39 mouse cellular contexts compared by ENCODE assay signal in genomic region chr7:142159366-142159765, GRCm38 (mm10). TPM values are rescaled to one million over a fixed set of nuclear protein-coding genes. Genes with fewer than 3 reads are reported as not detected.
"Had no signal": no experiment of that assay in that cellular context is flagged by ENCODE, and none has a peak within 500 bp of the region (broad histone marks: within the 10 kb centered on the region; RNA-seq: fewer than 3 reads in every experiment).

No protein-coding gene starts in this region.

- H3K4me1 ChIP-seq: heart, embryonic 13.5 days; heart, embryonic 15.5 days; hindbrain, embryonic 13.5 days; hindbrain, embryonic 15.5 days; kidney, embryonic 15.5 days; limb, embryonic 10.5 days; limb, embryonic 12.5 days; liver, embryonic 13.5 days; liver, embryonic 15.5 days had no signal

- H3K9me3 ChIP-seq: heart, embryonic 13.5 days; heart, embryonic 15.5 days; hindbrain, embryonic 13.5 days; hindbrain, embryonic 15.5 days; kidney, embryonic 15.5 days; limb, embryonic 10.5 days; limb, embryonic 12.5 days; liver, embryonic 13.5 days; liver, embryonic 15.5 days had no signal

- H3K27me3 ChIP-seq: heart, embryonic 15.5 days; hindbrain, embryonic 13.5 days; hindbrain, embryonic 15.5 days; kidney, embryonic 15.5 days; liver, embryonic 13.5 days had no signal

- H3K36me3 ChIP-seq: heart, embryonic 13.5 days; heart, embryonic 15.5 days; hindbrain, embryonic 13.5 days; hindbrain, embryonic 15.5 days; kidney, embryonic 15.5 days; limb, embryonic 10.5 days; limb, embryonic 12.5 days; liver, embryonic 13.5 days; liver, embryonic 15.5 days had no signal

- DNase-seq: gastrocnemius, postnatal 14 days; gastrocnemius, postnatal 36 days; heart, adult 11 months; heart, adult 2 months; heart, postnatal 14 days; heart, postnatal 36 days; kidney, adult 11 months; kidney, adult 2 months; kidney, adult 9 months; kidney, postnatal 10 days; kidney, postnatal 25 days; kidney, postnatal 4 days; liver; liver, embryonic 13.5 days had no signal

- H3K4me3 ChIP-seq: heart, adult 2 months; heart, embryonic 13.5 days; heart, embryonic 15.5 days; hindbrain, embryonic 13.5 days; hindbrain, embryonic 15.5 days; kidney, embryonic 15.5 days; layer of hippocampus, adult 2 months; left cerebral cortex, adult 2 months; limb, embryonic 10.5 days; limb, embryonic 12.5 days; liver, embryonic 13.5 days; liver, embryonic 15.5 days had no signal

- H3K9ac ChIP-seq: heart, embryonic 13.5 days; heart, embryonic 15.5 days; hindbrain, embryonic 13.5 days; hindbrain, embryonic 15.5 days; kidney, embryonic 15.5 days; limb, embryonic 12.5 days; liver, embryonic 13.5 days; liver, embryonic 15.5 days had no signal

- H3K4me2 ChIP-seq: heart, embryonic 11.5 days; heart, embryonic 13.5 days; heart, embryonic 15.5 days; hindbrain, embryonic 13.5 days; hindbrain, embryonic 15.5 days; kidney, embryonic 15.5 days; limb, embryonic 12.5 days; liver, embryonic 11.5 days; liver, embryonic 13.5 days; liver, embryonic 15.5 days had no signal

- H3K27ac ChIP-seq: heart, adult 2 months; heart, embryonic 13.5 days; heart, embryonic 15.5 days; hindbrain, embryonic 13.5 days; hindbrain, embryonic 15.5 days; hindbrain, postnatal 0 days; kidney, embryonic 15.5 days; layer of hippocampus, adult 2 months; left cerebral cortex, adult 2 months; limb, embryonic 10.5 days; limb, embryonic 12.5 days; liver, embryonic 13.5 days; liver, embryonic 15.5 days had no signal

- ATAC-seq: hindbrain, postnatal 0 days; intestine, embryonic 16.5 days had no signal

RNA-seq across cellular contexts. Expression of gene Gm29735, which starts 2.5 kb away (rescaled TPM):
- total RNA-seq: gastrocnemius, adult 18-20 months; gastrocnemius, adult 8-10 months; gastrocnemius, postnatal 14 days; gastrocnemius, postnatal 36 days; heart, adult 2 months; heart, postnatal 14 days; heart, postnatal 36 days; hematopoietic stem cell, adult 5-6 weeks; hindbrain, postnatal 0 days; layer of hippocampus, adult 2 months; layer of hippocampus, postnatal 10 days; layer of hippocampus, postnatal 25 days; left cerebral cortex, adult 2 months; left cerebral cortex, postnatal 14 days; left cerebral cortex, postnatal 36 days had no signal
- polyA plus RNA-seq: gonadal fat pad, adult 2 months; heart, adult 2 months; heart, embryonic 11.5 days; heart, embryonic 13.5 days; heart, embryonic 15.5 days; heart, postnatal 0 days; hindbrain, embryonic 11.5 days; hindbrain, embryonic 13.5 days; hindbrain, embryonic 15.5 days; hindbrain, postnatal 0 days; intestine, embryonic 16.5 days; kidney, adult 2 months; kidney, embryonic 15.5 days; limb, embryonic 10.5 days; limb, embryonic 12.5 days; limb, embryonic 14.5 days; liver, embryonic 11.5 days; liver, embryonic 13.5 days; liver, embryonic 15.5 days had no signal

RNA-seq across cellular contexts. Expression of gene Gm4553, which starts 6.2 kb away (rescaled TPM):
- total RNA-seq: gastrocnemius, adult 18-20 months; gastrocnemius, adult 8-10 months; gastrocnemius, postnatal 14 days; gastrocnemius, postnatal 36 days; heart, adult 2 months; heart, postnatal 14 days; heart, postnatal 36 days; hematopoietic stem cell, adult 5-6 weeks; hindbrain, postnatal 0 days; layer of hippocampus, adult 2 months; layer of hippocampus, postnatal 10 days; layer of hippocampus, postnatal 25 days; left cerebral cortex, adult 2 months; left cerebral cortex, postnatal 14 days; left cerebral cortex, postnatal 36 days had no signal
- polyA plus RNA-seq: gonadal fat pad, adult 2 months; heart, adult 2 months; heart, embryonic 11.5 days; heart, embryonic 13.5 days; heart, embryonic 15.5 days; heart, postnatal 0 days; hindbrain, embryonic 11.5 days; hindbrain, embryonic 13.5 days; hindbrain, postnatal 0 days; intestine, embryonic 16.5 days; kidney, adult 2 months; kidney, embryonic 15.5 days; limb, embryonic 10.5 days; limb, embryonic 12.5 days; limb, embryonic 14.5 days; liver, embryonic 11.5 days; liver, embryonic 13.5 days; liver, embryonic 15.5 days had no signal

RNA-seq across cellular contexts. Expression of gene Gm45337, which starts 15.0 kb away (rescaled TPM):
- total RNA-seq: gastrocnemius, adult 18-20 months; gastrocnemius, adult 8-10 months; gastrocnemius, postnatal 14 days; gastrocnemius, postnatal 36 days; heart, adult 2 months; heart, postnatal 14 days; heart, postnatal 36 days; hematopoietic stem cell, adult 5-6 weeks; hindbrain, postnatal 0 days; layer of hippocampus, adult 2 months; layer of hippocampus, postnatal 10 days; layer of hippocampus, postnatal 25 days; left cerebral cortex, adult 2 months; left cerebral cortex, postnatal 14 days; left cerebral cortex, postnatal 36 days had no signal
- polyA plus RNA-seq: gonadal fat pad, adult 2 months; heart, adult 2 months; heart, embryonic 11.5 days; heart, embryonic 13.5 days; heart, embryonic 15.5 days; heart, postnatal 0 days; hindbrain, embryonic 11.5 days; hindbrain, embryonic 13.5 days; hindbrain, embryonic 15.5 days; hindbrain, postnatal 0 days; intestine, embryonic 16.5 days; kidney, adult 2 months; kidney, embryonic 15.5 days; limb, embryonic 10.5 days; limb, embryonic 12.5 days; limb, embryonic 14.5 days; liver, embryonic 11.5 days; liver, embryonic 13.5 days; liver, embryonic 15.5 days had no signal

RNA-seq across cellular contexts. Expression of gene Krtap5-2, which starts 16.4 kb away (rescaled TPM):
- total RNA-seq: gastrocnemius, adult 18-20 months; gastrocnemius, adult 8-10 months; gastrocnemius, postnatal 14 days; gastrocnemius, postnatal 36 days; heart, adult 2 months; heart, postnatal 14 days; heart, postnatal 36 days; hematopoietic stem cell, adult 5-6 weeks; hindbrain, postnatal 0 days; layer of hippocampus, adult 2 months; layer of hippocampus, postnatal 10 days; layer of hippocampus, postnatal 25 days; left cerebral cortex, adult 2 months; left cerebral cortex, postnatal 14 days; left cerebral cortex, postnatal 36 days had no signal
- polyA plus RNA-seq: gonadal fat pad, adult 2 months; heart, adult 2 months; heart, embryonic 11.5 days; heart, embryonic 13.5 days; heart, embryonic 15.5 days; heart, postnatal 0 days; hindbrain, embryonic 11.5 days; hindbrain, embryonic 13.5 days; hindbrain, embryonic 15.5 days; hindbrain, postnatal 0 days; intestine, embryonic 16.5 days; kidney, adult 2 months; kidney, embryonic 15.5 days; limb, embryonic 10.5 days; limb, embryonic 12.5 days; limb, embryonic 14.5 days; liver, embryonic 11.5 days; liver, embryonic 13.5 days; liver, embryonic 15.5 days had no signal

RNA-seq across cellular contexts. Expression of gene Gm39115, which starts 23.5 kb away (rescaled TPM):
- total RNA-seq: gastrocnemius, adult 18-20 months; gastrocnemius, adult 8-10 months; gastrocnemius, postnatal 14 days; gastrocnemius, postnatal 36 days; heart, adult 2 months; heart, postnatal 14 days; heart, postnatal 36 days; hematopoietic stem cell, adult 5-6 weeks; hindbrain, postnatal 0 days; layer of hippocampus, adult 2 months; layer of hippocampus, postnatal 10 days; layer of hippocampus, postnatal 25 days; left cerebral cortex, adult 2 months; left cerebral cortex, postnatal 14 days; left cerebral cortex, postnatal 36 days had no signal
- polyA plus RNA-seq: gonadal fat pad, adult 2 months; heart, adult 2 months; heart, embryonic 11.5 days; heart, embryonic 13.5 days; heart, embryonic 15.5 days; heart, postnatal 0 days; hindbrain, embryonic 11.5 days; hindbrain, embryonic 13.5 days; hindbrain, embryonic 15.5 days; hindbrain, postnatal 0 days; intestine, embryonic 16.5 days; kidney, adult 2 months; kidney, embryonic 15.5 days; limb, embryonic 10.5 days; limb, embryonic 12.5 days; limb, embryonic 14.5 days; liver, embryonic 11.5 days; liver, embryonic 13.5 days; liver, embryonic 15.5 days had no signal
